Mouse (Mus musculus): ENCODE measurements around the gene Tmem37. TPM values are rescaled to one million over a fixed set of nuclear protein-coding genes. Genes with fewer than 3 reads are reported as not detected.

Gene Tmem37
- total RNA-seq, 2 experiments from 2014 or later: 7.7 to 9.2 TPM

GRCm38 (mm10) chr1:120030474-120030873 lies 43.4 kb downstream of the Tmem37 start:
- intact Hi-C loops (cut with DNase I; ENCODE audit: low total_unique reads): loop anchor here (5.0 to 10.0 kb wide), 2 partner anchors 62 to 124 kb away; no protein-coding TSS in a partner anchor
- no peak for DNase-seq

GRCm38 (mm10) chr1:120027693-120028092 lies 46.2 kb downstream of the Tmem37 start:
- intact Hi-C loops (cut with DNase I; ENCODE audit: low total_unique reads): no loop called here
- peak; percentile 9 for DNase-seq

GRCm38 (mm10) chr1:120025050-120025439 lies 48.8 kb downstream of the Tmem37 start:
- intact Hi-C loops (cut with DNase I; ENCODE audit: low total_unique reads): no loop called here
- no peak for DNase-seq

GRCm38 (mm10) chr1:120024331-120025049 lies 49.4 kb downstream of the Tmem37 start:
- intact Hi-C loops (cut with DNase I; ENCODE audit: low total_unique reads): no loop called here
- no peak for DNase-seq

GRCm38 (mm10) chr1:120021951-120022350 lies 51.9 kb downstream of the Tmem37 start:
- no peak for DNase-seq
- intact Hi-C loops (cut with DNase I; ENCODE audit: low total_unique reads): no loop called here

GRCm38 (mm10) chr1:120020322-120020897 lies 53.5 kb downstream of the Tmem37 start:
- DNase-seq: no peak
- intact Hi-C loops (cut with DNase I; ENCODE audit: low total_unique reads): no loop called here

- DNase-seq: no peak
- intact Hi-C loops (cut with DNase I; ENCODE audit: low total_unique reads): no loop called here
Measured at GRCm38 (mm10) chr1:120019428-120019827, 54.4 kb downstream of the Tmem37 start.

- intact Hi-C loops (cut with DNase I; ENCODE audit: low total_unique reads): no loop called here
- no peak for DNase-seq
Measured at GRCm38 (mm10) chr1:120018900-120019299, 55.0 kb downstream of the Tmem37 start.

Other genes with a start within 250 kb of the Tmem37 start
- 10 to 100 TPM; 19.2 to 28.4 TPM for gene Ptpn4, start 236.5 kb downstream of the Tmem37 start, total RNA-seq (2021)
- 1 to 10 TPM; 4.0 to 5.3 TPM for gene Tmem177, start 160.9 kb downstream of the Tmem37 start, total RNA-seq (2021)
- not detected for gene Cfap221, start 76.8 kb downstream of the Tmem37 start, total RNA-seq (2021)
- gene Sctr, start 67.2 kb downstream of the Tmem37 start, total RNA-seq (2021): 1 to 10 TPM; 2.0 to 2.3 TPM
- 100 to 1,000 TPM; 195 to 222 TPM for gene Dbi, start 47.0 kb upstream of the Tmem37 start, total RNA-seq (2021)
- gene 3110009E18Rik, start 47.1 kb upstream of the Tmem37 start, total RNA-seq (2021): 1 to 10 TPM; 4.1 to 5.4 TPM
- 10 to 100 TPM; 24.0 to 34.6 TPM for gene Steap3, start 198.6 kb upstream of the Tmem37 start, total RNA-seq (2021)